Mouse (Mus musculus): Measurements from ENCODE around the gene Rrp36. TPM values are rescaled to one million over a fixed set of nuclear protein-coding genes. Genes with fewer than 3 reads are reported as not detected.

The Rrp36 gene
- 35.4 and 37.4 TPM in 2 replicates for polyA plus RNA-seq (2012; rRNA removed)

DNA sequence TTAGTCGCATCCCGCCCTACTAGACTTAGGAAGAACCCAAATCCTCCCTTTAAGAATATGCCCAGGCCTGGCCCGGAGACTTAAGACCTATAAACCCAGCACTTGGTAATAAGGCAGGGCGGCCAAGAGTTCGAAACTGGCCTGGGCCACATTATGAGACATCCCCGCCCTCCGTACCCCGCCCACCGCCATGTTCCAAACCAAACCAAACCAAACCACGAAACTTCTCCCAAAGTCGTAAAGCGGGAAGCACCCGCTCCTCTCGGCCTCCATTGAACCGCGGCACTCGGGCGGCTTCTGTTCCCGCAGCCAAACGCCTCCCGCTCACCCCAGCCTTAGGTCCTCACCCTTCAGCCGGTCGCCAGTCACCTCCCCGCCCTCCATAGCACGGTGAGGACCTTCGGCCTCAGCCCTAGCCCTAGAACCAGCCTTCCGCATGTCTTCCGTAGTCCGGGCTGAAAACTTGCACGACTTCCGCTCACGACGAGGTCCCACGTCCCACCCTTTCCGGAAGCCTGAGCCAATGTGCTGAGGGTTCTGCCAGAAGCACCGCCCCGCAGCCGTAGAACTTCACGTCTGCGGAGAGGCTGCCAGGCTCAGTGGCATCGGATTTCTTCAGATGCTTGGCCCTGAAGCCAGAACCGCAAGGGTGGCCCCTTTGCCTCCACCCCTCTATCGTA lies at the start of gene Rrp36:
Gene Rrp36, minus strand, starts transcription at position 503 of the 680 bp plus-strand sequence.

DNA sequence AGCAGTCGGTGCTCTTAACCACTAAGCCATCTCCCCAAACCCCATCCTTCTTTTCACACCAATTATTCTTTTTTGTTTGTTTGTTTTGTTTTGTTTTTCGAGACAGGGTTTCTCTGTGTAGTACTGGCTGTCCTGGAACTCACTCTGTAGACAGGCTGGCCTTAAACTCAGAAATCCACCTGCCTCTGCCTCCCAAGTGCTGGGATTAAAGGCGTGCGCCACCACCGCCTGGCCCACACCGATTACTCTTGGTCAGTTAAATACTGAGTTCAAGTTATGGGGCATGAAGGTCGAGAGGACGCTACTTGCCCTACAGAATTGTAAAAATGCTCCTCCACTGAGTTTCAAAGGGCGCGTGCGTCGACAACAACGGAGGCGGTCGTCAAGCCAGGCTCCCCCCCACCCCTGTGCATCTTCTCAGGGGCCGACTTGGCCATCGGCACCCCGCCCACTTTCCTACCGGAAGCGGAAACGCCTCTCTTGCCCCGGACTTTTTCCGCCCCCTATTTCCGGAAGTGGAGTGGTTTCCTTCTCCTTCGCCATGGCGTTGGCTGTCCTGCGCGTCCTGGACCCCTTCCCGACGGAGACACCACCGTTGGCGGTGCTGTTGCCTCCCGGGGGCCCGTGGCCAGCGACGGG lies 36.9 kb upstream of the Rrp36 start, which contains the start of gene Pex6:
Gene Pex6, plus strand, starts transcription at position 505 of the 639 bp plus-strand sequence.

DNA sequence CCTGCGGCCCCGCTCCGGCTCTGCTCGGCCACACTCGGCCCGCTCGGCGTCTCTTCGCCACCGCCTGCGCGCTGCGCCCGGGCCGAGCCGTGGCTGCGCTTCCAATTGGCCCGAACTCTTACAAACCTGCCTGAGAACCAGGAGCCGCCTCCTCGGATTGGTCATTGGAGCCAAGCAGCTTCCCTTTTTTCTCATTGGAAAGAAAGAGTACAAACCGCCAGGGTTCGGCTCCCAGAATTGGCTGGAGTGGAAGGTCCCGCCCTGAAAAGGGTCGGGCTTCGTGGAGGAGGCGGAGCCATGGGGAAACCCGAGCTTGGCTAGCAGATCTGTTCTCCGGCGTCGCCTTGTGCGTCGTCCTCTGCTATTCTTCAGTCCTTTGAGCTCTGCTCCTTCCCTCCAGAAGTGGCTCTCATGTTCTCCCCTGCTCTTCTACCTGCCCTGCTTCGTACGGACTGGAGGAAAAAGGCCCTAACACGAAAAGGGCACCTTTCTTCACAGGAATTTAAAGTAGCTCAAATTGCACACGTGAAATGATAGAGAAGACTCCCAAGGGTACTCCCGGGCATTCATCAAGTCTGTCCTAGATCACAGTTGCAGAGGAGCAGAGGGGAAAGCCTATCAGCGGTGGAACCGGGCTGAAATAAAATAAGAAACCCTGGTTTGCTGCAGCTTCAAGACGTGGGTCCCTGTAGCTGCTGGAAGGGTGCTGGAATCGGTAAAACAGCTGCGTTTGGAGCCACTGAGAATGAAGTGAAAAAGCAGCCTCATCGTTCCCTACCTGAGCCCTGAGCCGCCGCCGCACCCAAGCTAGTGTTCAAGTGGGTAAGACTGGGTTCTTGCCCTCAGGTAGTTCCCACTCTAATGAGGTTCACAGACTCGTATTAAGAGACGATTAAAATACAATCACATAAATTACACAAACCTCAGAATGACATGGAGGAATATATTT lies 31.0 kb upstream of the Rrp36 start, which contains the start of gene Ppp2r5d:
Gene Ppp2r5d, minus strand, starts transcription at position 225 of the 949 bp plus-strand sequence.

DNA sequence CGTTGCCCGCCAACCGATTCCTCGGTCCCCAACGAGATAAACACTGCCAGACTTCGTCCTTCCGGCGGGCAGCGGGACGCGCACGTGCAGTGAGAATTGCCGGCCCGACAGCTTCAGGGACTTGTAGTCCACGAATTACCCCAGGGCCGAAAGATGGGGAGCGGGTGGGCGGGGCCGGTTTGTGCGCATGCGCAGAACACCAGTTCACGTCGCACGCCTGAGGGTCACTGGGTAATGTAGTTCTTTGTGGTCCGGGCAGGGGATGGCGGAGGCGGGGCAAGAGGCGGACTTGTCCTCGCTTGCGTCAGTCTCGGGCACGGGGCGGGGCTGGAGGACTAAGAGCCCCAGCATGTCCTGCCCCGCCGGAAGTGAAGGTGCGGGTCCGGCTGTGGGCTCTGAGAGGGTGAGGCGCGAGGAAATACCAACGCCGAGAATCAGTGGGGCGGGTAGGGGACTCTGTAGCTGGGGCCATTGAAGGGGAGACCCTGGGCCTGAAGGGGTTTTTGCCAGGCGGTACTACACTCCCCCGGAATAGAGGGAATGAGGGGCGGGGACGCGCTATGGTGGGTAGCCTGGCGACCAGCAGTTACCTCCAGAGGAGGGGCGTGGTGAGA lies 6.7 kb upstream of the Rrp36 start, which contains the start of gene Klhdc3:
Gene Klhdc3, minus strand, starts transcription at position 155 of the 614 bp plus-strand sequence.

DNA sequence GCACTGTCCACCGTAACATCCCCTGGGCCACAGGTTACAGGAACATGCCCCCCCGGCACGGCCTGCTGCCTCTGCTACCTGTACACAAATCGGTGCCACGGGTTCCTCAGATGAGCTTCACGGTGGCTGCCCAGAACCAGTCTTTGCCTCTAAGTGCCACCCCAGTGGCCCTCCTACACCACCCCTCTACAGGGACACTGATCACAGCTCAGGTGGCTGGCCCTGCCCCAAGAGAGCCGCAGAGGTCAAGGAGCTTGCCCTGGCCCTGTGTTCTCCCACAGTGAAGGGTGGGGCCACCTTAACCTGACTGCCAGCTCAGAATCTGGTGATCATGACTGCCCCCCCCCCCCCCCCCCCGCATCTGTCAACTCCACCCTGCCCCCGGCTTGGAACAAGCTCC lies 4.3 kb upstream of the Rrp36 start, which contains the start of gene Mea1:
Gene Mea1, plus strand, starts transcription at position 378 of the 400 bp plus-strand sequence.

DNA sequence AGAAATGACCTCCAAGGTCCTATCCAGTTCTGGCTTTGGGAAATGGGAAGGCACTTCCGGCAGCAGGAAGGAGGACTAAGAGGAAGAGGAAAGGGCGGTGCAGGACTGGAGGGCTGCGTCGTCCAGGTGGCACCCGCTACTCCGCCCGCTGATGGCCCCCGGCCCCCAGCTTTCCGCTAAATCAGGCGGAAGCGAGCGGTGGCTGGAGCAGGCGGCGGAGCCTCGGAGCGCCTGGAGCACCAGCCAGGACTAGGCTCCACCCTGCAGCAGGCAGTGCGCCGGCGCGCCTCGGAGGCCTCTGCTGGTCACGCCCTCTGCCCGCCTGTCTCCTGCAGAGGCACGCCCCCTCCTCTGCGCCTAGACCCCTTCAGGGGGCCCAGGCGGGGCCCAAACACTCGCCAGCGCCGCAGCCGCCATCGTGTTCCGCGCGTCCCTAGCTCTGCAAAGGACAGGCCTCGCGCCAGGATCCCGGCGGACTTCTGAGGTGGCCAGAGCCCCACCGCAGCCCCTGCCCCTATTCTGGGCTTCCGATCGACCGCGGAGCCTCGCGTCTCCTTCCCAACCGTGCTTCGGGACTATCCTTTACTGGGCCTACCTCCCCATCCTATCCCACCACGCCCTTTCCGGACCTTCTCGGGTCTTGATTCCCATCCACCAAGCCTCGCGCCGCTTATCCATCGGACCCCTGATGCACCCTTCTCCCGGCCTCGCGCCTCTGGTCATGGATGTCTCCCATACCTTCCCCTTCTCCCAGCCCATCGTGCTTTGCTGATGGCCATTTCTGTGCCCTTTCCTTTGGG lies 23.7 kb downstream of the Rrp36 start, which contains the start of gene Cul7:
Gene Cul7, plus strand, starts transcription at position 106 of the 800 bp plus-strand sequence.

DNA sequence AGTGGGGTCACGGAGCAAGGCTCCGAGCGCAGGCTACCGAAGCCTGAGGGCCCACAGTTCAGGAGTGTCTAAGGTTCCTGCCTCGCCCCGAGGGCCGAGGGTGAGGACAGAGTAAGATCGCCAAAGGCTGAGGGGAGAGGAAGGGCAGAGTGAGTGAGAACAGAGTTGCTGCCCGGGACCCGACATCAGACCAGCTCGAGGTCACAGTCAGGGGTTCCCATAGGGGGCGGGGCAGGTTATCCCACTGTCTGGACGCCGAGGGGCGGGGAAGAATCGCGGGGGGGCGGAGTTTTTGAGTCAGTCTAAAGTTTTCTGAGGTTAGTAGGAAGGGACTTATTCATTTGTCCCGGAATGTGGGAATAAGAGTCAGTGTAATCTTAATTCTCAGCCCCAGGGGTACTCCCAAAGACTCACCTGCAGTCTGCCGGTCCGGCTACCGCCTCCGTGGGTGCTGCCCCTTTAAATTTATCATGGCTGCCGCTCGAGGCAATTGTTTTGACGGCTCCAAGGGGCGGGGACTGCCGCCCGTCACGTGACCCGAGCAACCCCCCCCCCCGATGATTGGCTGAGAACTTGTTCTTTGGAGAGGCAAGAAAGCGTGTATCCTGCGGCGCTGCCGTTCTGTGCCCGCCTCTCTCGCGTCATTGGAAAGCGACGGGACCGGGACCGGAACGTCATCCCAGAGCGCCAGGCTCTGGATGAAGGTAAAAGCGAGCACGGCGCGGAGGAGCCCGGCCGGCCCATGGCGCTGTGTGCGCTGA lies 28.4 kb downstream of the Rrp36 start, which contains the start of the genes Klc4 and Mrpl2:
Gene Klc4, minus strand, starts transcription at position 462 of the 761 bp plus-strand sequence.
Gene Mrpl2, plus strand, starts transcription at position 669 of the 761 bp plus-strand sequence.

DNA sequence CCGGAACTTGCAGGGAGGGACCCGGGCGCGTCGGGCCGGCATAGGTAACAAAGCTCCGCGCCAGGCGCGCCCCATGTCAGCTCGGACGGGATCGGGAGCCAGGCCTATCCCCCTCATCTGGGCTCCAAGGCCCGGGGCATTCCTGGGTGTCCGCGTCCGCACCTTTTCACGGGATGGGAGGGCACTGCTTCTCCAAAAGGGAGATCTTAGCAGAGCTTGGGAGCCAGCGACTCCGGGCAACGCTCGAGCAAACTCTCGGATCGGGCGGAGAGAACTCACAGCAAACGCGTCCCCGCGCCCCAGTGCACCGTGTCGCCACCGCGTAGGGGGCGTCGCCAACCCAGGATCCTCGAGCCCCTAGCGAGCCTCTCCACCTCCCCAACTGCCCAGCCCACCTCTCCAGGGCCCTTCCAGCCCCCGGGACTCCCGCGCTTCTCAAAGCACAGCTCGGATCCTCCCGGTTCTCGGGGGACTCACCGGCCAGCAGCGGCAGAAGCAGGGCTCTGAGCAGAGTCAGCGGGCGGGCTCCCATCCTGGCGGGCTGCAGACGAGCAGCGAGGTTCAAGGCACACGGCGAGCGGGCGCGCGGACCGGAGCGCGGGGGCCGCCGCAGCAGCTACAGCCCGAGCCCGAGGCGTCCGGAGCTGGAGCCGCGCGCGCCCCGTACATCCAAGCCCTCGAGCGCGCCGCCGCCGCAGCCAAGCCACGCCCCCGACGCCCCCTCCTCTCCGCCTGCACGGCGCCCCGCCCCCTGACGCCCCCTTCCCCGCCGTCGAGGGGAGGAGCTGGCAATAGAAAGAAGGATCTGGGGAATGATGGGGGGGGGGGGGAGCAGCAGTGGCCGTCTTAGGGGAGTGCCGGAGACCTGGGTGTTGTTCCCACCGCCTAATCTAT lies 45.1 kb downstream of the Rrp36 start, which contains the start of gene Ptk7:
Gene Ptk7, minus strand, starts transcription at position 714 of the 894 bp plus-strand sequence.

Other genes with a start within 250 kb of the Rrp36 start
- gene Crip3, start 245.4 kb downstream of the Rrp36 start, polyA plus RNA-seq (2012; rRNA removed): 12.4 and 16.1 TPM in 2 replicates
- 0.11 and 0.14 TPM in 2 replicates for gene Slc22a7, start 235.9 kb downstream of the Rrp36 start, polyA plus RNA-seq (2012; rRNA removed)
- gene Ttbk1, start 186.7 kb downstream of the Rrp36 start, polyA plus RNA-seq (2012; rRNA removed): 19.9 and 24.9 TPM in 2 replicates
- gene Dnph1, start 177.6 kb downstream of the Rrp36 start, polyA plus RNA-seq (2012; rRNA removed): 11.2 and 13.1 TPM in 2 replicates
- 40.4 and 42.3 TPM in 2 replicates for gene Cul9, start 128.0 kb downstream of the Rrp36 start, polyA plus RNA-seq (2012; rRNA removed)
- 67.9 and 75.4 TPM in 2 replicates for gene Srf, start 118.2 kb downstream of the Rrp36 start, polyA plus RNA-seq (2012; rRNA removed)
- gene Ptk7, start 44.8 kb downstream of the Rrp36 start, polyA plus RNA-seq (2012; rRNA removed): 15.2 and 17.2 TPM in 2 replicates
- gene Klc4, start 28.3 kb downstream of the Rrp36 start, polyA plus RNA-seq (2012; rRNA removed): 21.6 and 24.5 TPM in 2 replicates
- gene Mrpl2, start 28.1 kb downstream of the Rrp36 start, polyA plus RNA-seq (2012; rRNA removed): 41.8 and 42.2 TPM in 2 replicates
- 57.9 and 58.6 TPM in 2 replicates for gene Cul7, start 24.0 kb downstream of the Rrp36 start, polyA plus RNA-seq (2012; rRNA removed)
- gene Mea1, start 4.4 kb upstream of the Rrp36 start, polyA plus RNA-seq (2012; rRNA removed): 185 and 210 TPM in 2 replicates
- 165 and 178 TPM in 2 replicates for gene Klhdc3, start 6.6 kb upstream of the Rrp36 start, polyA plus RNA-seq (2012; rRNA removed)
- gene Ppp2r5d, start 30.8 kb upstream of the Rrp36 start, polyA plus RNA-seq (2012; rRNA removed): 100 and 101 TPM in 2 replicates
- gene Pex6, start 37.1 kb upstream of the Rrp36 start, polyA plus RNA-seq (2012; rRNA removed): 46.3 and 46.4 TPM in 2 replicates
- gene Gnmt, start 54.8 kb upstream of the Rrp36 start, polyA plus RNA-seq (2012; rRNA removed): 2.0 and 2.5 TPM in 2 replicates
- gene Cnpy3, start 77.9 kb upstream of the Rrp36 start, polyA plus RNA-seq (2012; rRNA removed): 58.5 and 59.3 TPM in 2 replicates
- gene Ptcra, start 89.4 kb upstream of the Rrp36 start, polyA plus RNA-seq (2012; rRNA removed): 0.07 TPM in 1 of 2 replicates, not detected in the other
- gene 2310039H08Rik, start 98.3 kb upstream of the Rrp36 start, polyA plus RNA-seq (2012; rRNA removed): 52.9 and 53.6 TPM in 2 replicates
- 67.6 and 73.0 TPM in 2 replicates for gene Rpl7l1, start 108.3 kb upstream of the Rrp36 start, polyA plus RNA-seq (2012; rRNA removed)
- gene Bicral, start 184.1 kb upstream of the Rrp36 start, polyA plus RNA-seq (2012; rRNA removed): 21.7 and 22.8 TPM in 2 replicates
- 29.4 and 29.5 TPM in 2 replicates for gene Tbcc, start 216.3 kb upstream of the Rrp36 start, polyA plus RNA-seq (2012; rRNA removed)
- gene Prph2, start 236.1 kb upstream of the Rrp36 start, polyA plus RNA-seq (2012; rRNA removed): 0.04 TPM in 1 of 2 replicates, not detected in the other

Data from central nervous system, embryonic 18 days (tissue).